Mouse (Mus musculus) small intestine, adult 2 months (tissue): ENCODE measurements around the gene Tbc1d4. TPM values are rescaled to one million over a fixed set of nuclear protein-coding genes. Genes with fewer than 3 reads are reported as not detected.

ENCODE experiments used
- H3K27ac ChIP-seq: fragments of 200-500 bp; 2 replicates; pipeline ENCODE4 v1.5.1; 2012; ENCODE audit warnings: low read depth, low read length, control low read depth, inconsistent platforms; ENCODE audit not compliant: insufficient read depth
- H3K27me3 ChIP-seq: fragments of 200-500 bp; 2 replicates; pipeline ENCODE4 v1.6.1; 2012; ENCODE audit warnings: mild to moderate bottlenecking, moderate library complexity, low read length, inconsistent platforms; ENCODE audit not compliant: control insufficient read depth, insufficient read depth
- H3K36me3 ChIP-seq: fragments of 200-500 bp; 2 replicates; pipeline ENCODE4 v1.6.1; 2012; ENCODE audit warnings: mild to moderate bottlenecking, low read length, control low read depth, inconsistent platforms; ENCODE audit not compliant: control insufficient read depth, insufficient read depth
- H3K4me1 ChIP-seq: fragments of 200-500 bp; 2 replicates; pipeline ENCODE4 v1.6.1; 2012; ENCODE audit warnings: low read length, inconsistent platforms, mixed read lengths; ENCODE audit not compliant: control insufficient read depth, insufficient read depth, insufficient read length
- H3K4me3 ChIP-seq: fragments of 200-500 bp; 2 replicates; pipeline ENCODE4 v1.5.1; 2012; ENCODE audit warnings: low read depth, mild to moderate bottlenecking, control low read depth, inconsistent platforms, low read length, moderate library complexity
- CTCF ChIP-seq: fragments of 200-500 bp; IDR thresholded peaks from 2 replicates; pipeline ENCODE4 v1.5.1; 2012; ENCODE audit warnings: low read depth, mild to moderate bottlenecking, control low read depth, inconsistent platforms, low read length, moderate library complexity, mixed read lengths; ENCODE audit not compliant: insufficient replicate concordance, insufficient read length; ENCODE audit errors: extremely low read depth
- POLR2A ChIP-seq: fragments of 200-500 bp; IDR thresholded peaks from 2 replicates; pipeline ENCODE4 v1.6.1; 2012; ENCODE audit warnings: low read depth, mild to moderate bottlenecking, control low read depth, inconsistent platforms, low read length, moderate library complexity
- WGBS: fragments of 180-500 bp; shearing (Covaris S2); methylation state at CpG from one replicate; pipeline ENCODE4 v1.1.7; 2018; 5-methylcytosine and 5-hydroxymethylcytosine counted together
- polyA plus RNA-seq: library from polyadenylated mRNA; depleted of rRNA; stranded (reverse); fragments of >200 nt; gene quantifications from 2 replicates; pipeline ENCODE4 v1.2.3, GENCODE M21; 2012

Tbc1d4 gene
- polyA plus RNA-seq, 1 experiment, result 1.3 TPM

- H3K36me3 ChIP-seq, result no peaks in the 10 kb centered on the region
- TF ChIP-seq POLR2A (no peak), CTCF (no peak)
- H3K27me3 ChIP-seq, result peaks cover 9% of the 10 kb centered on the region; the same call in 1 of the 2 replicates
- no peak overlapping the region for H3K27ac ChIP-seq
- 77% methylated on average over 10 of the region's 10 CpGs for WGBS
- no peak overlapping the region for H3K4me3 ChIP-seq
- peaks cover 8% of the 10 kb centered on the region; the same call in 1 of the 2 replicates for H3K4me1 ChIP-seq
These were observed 1.7 kb upstream of the Tbc1d4 start for GRCm38 (mm10) chr14:101610701-101611100.

GRCm38 (mm10) chr14:101607631-101608518 lies 1.1 kb downstream of the Tbc1d4 start:
- TF ChIP-seq CTCF (no peak), POLR2A (no peak)
- H3K27ac ChIP-seq, result no peak overlapping the region
- WGBS, result under 1% methylated on average over 62 of the region's 62 CpGs

GRCm38 (mm10) chr14:101605843-101606242 lies 3.1 kb downstream of the Tbc1d4 start:
- TF ChIP-seq POLR2A (no peak), CTCF (no peak)
- Histone ChIP-seq H3K27ac (no peak overlapping the region), H3K4me3 (no peak overlapping the region), H3K27me3 (peaks cover 9% of the 10 kb centered on the region; the same call in 1 of the 2 replicates), H3K36me3 (no peaks in the 10 kb centered on the region), H3K4me1 (peaks cover 8% of the 10 kb centered on the region; the same call in 1 of the 2 replicates)
- WGBS, result 52% methylated on average over 2 of the region's 2 CpGs

More at GRCm38 (mm10) chr14:101607631-101608518, 1.1 kb downstream of the Tbc1d4 start:
- H3K27me3 ChIP-seq, result peaks cover 9% of the 10 kb centered on the region; the same call in 1 of the 2 replicates
- peak overlapping the region; percentile 72 for H3K4me3 ChIP-seq
- peaks cover 8% of the 10 kb centered on the region; the same call in 1 of the 2 replicates for H3K4me1 ChIP-seq
- no peaks in the 10 kb centered on the region for H3K36me3 ChIP-seq

GRCm38 (mm10) chr14:101602851-101603250 lies 6.1 kb downstream of the Tbc1d4 start:
- 0 out of 2 replicates have a peak, but pooled peaks cover 5% of the 10 kb centered on the region for H3K4me1 ChIP-seq
- H3K27ac ChIP-seq, result no peak overlapping the region
- H3K27me3 ChIP-seq, result peaks cover 5% of the 10 kb centered on the region; the same call in 1 of the 2 replicates
- WGBS, result 71% methylated on average over 3 of the region's 3 CpGs
- no peak overlapping the region for H3K4me3 ChIP-seq
- no peaks in the 10 kb centered on the region for H3K36me3 ChIP-seq
- TF ChIP-seq CTCF, result no peak
- TF ChIP-seq POLR2A, result no peak

GRCm38 (mm10) chr14:101597096-101597715 lies 11.8 kb downstream of the Tbc1d4 start:
- H3K27me3 ChIP-seq, result no peaks in the 10 kb centered on the region
- no peak overlapping the region for H3K4me3 ChIP-seq
- no peak overlapping the region for H3K27ac ChIP-seq
- no peaks in the 10 kb centered on the region for H3K4me1 ChIP-seq
- no peaks in the 10 kb centered on the region for H3K36me3 ChIP-seq
- WGBS, result 88% methylated on average over 14 of the region's 14 CpGs
- no peak for TF ChIP-seq POLR2A
- TF ChIP-seq CTCF, result no peak

GRCm38 (mm10) chr14:101596691-101597090 lies 12.3 kb downstream of the Tbc1d4 start:
- 96% methylated on average over 9 of the region's 9 CpGs for WGBS
- H3K27ac ChIP-seq, result no peak overlapping the region
- H3K36me3 ChIP-seq, result no peaks in the 10 kb centered on the region
- no peaks in the 10 kb centered on the region for H3K27me3 ChIP-seq
- H3K4me1 ChIP-seq, result no peaks in the 10 kb centered on the region
- no peak for TF ChIP-seq CTCF
- TF ChIP-seq POLR2A, result no peak
- H3K4me3 ChIP-seq, result no peak overlapping the region

GRCm38 (mm10) chr14:101595301-101596080 lies 13.5 kb downstream of the Tbc1d4 start:
- TF ChIP-seq POLR2A, result no peak
- TF ChIP-seq CTCF, result no peak
- Histone ChIP-seq H3K4me3 (no peak overlapping the region), H3K27me3 (no peaks in the 10 kb centered on the region), H3K27ac (no peak overlapping the region), H3K36me3 (no peaks in the 10 kb centered on the region), H3K4me1 (no peaks in the 10 kb centered on the region)
- WGBS, result 92% methylated on average over 13 of the region's 13 CpGs
